Mouse (Mus musculus): Measurements from ENCODE around the gene Ptdss2. TPM values are rescaled to one million over a fixed set of nuclear protein-coding genes. Genes with fewer than 3 reads are reported as not detected.

Ptdss2 gene
- polyA plus RNA-seq, 1 experiment = 24.1 TPM

DNA sequence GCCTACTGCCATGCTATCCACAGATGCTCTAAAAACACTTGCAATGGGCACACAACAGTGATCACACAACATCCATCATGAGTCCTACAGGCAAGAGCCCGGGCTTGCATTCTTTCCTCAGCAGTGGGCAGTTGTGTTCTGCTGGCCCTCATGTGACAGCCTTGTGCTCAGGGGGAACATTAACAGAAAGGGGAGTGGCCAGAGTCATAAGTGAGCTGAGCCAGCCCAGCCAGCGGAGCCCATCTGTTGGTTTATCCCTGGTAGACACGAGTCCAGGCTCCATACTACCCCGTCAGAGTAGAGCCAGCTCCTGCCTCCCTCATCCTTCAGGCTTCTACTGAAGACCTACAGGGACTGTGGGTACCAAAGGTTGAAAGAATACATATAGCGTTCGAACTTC, 28.2 kb upstream of the Ptdss2 start:
- DNase-seq = no peak
- Histone ChIP-seq H3K4me3 (replicated peaks; ENCODE audit: extremely low read depth, low read depth, low read length) (no peak overlapping the region), H3K4me1 (ENCODE audit: control insufficient read depth, insufficient read depth, low read length) (peaks cover 7% of the 10 kb centered on the region)
- TF ChIP-seq POLR2A (IDR thresholded peaks at IDR 0.05; ENCODE audit: borderline replicate concordance, extremely low read depth, low read depth, low read length) = no peak
- TF ChIP-seq CTCF (IDR thresholded peaks at IDR 0.05; ENCODE audit: insufficient read depth, low read length) = no peak
- whole genome bisulfite sequencing = 86% methylated on average over 6 of the region's 6 CpGs

GRCm38 (mm10) chr7:141094487-141095205, 27.5 kb upstream of the Ptdss2 start:
- no peak for DNase-seq
- TF ChIP-seq CTCF (IDR thresholded peaks at IDR 0.05; ENCODE audit: insufficient read depth, low read length) (no peak), POLR2A (IDR thresholded peaks at IDR 0.05; ENCODE audit: borderline replicate concordance, extremely low read depth, low read depth, low read length) (no peak)

GRCm38 (mm10) chr7:141096021-141096420, 26.2 kb upstream of the Ptdss2 start:
- no peak for TF ChIP-seq POLR2A (IDR thresholded peaks at IDR 0.05; ENCODE audit: borderline replicate concordance, extremely low read depth, low read depth, low read length)
- WGBS = 56% methylated on average over 6 of the region's 6 CpGs
- no peak for DNase-seq
- H3K4me1 ChIP-seq (ENCODE audit: control insufficient read depth, insufficient read depth, low read length) = peaks cover 10% of the 10 kb centered on the region
- H3K4me3 ChIP-seq (replicated peaks; ENCODE audit: extremely low read depth, low read depth, low read length) = peak overlapping the region; percentile 65

More at GRCm38 (mm10) chr7:141094487-141095205, 27.5 kb upstream of the Ptdss2 start:
- Histone ChIP-seq H3K4me1 (ENCODE audit: control insufficient read depth, insufficient read depth, low read length) (peaks cover 10% of the 10 kb centered on the region), H3K4me3 (replicated peaks; ENCODE audit: extremely low read depth, low read depth, low read length) (no peak overlapping the region)
- 63% methylated on average over 15 of the region's 15 CpGs for WGBS

DNA sequence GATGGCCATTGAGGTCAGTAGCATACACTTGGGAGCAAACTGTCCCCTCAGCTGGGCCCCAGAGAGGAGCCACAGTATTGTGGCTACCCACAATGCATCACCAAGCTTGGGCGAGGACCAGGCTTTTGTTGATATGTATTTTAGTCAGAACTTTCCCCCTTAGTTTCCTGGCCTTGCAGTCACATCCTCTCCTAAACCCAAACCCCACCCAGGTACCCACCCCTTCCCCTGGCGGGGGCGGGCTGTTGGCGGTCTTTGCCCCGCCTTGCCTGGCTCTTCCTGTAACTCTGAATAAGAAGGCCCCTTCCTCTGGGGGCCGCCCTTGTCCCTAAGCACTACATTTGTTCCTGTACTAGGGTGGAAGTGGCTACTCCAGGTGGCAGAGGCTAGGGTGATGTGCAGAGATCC, 25.5 kb upstream of the Ptdss2 start:
- 23% methylated on average over 6 of the region's 6 CpGs for whole genome bisulfite sequencing
- TF ChIP-seq POLR2A (IDR thresholded peaks at IDR 0.05; ENCODE audit: borderline replicate concordance, extremely low read depth, low read depth, low read length) = peak; percentile 46; the same call in 1 of the 2 replicates
- 0 out of 2 replicates have a peak, but pooled peaks have one; percentile 12 for TF ChIP-seq CTCF (IDR thresholded peaks at IDR 0.05; ENCODE audit: insufficient read depth, low read length)
- peak; percentile 53 for DNase-seq
- Histone ChIP-seq H3K4me1 (ENCODE audit: control insufficient read depth, insufficient read depth, low read length) (peaks cover 10% of the 10 kb centered on the region), H3K4me3 (replicated peaks; ENCODE audit: extremely low read depth, low read depth, low read length) (peak overlapping the region; percentile 65)

DNA sequence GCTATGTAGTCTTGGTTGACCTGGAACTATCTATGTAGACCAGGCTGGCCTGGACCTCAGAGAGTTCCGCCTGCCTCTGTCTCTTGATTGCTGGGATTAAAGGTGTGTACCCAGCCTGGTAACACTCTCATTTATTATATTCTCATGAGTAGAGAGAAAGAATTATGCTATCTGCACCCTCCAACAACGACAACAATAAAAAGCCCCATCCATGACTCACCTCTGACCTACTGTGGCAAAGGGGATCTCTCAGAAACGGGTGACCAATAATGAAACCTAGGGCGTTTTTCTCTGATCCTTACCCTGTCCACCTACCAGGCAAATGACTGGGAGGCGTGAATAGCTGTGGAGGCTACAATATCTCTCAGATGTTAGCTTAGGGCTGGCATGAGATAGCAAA, 25.0 kb upstream of the Ptdss2 start:
- DNase-seq = no peak
- WGBS = 79% methylated on average over 5 of the region's 5 CpGs
- TF ChIP-seq POLR2A (IDR thresholded peaks at IDR 0.05; ENCODE audit: borderline replicate concordance, extremely low read depth, low read depth, low read length) = no peak
- no peak for TF ChIP-seq CTCF (IDR thresholded peaks at IDR 0.05; ENCODE audit: insufficient read depth, low read length)
- H3K4me3 ChIP-seq (replicated peaks; ENCODE audit: extremely low read depth, low read depth, low read length) = no peak overlapping the region
- H3K4me1 ChIP-seq (ENCODE audit: control insufficient read depth, insufficient read depth, low read length) = peaks cover 10% of the 10 kb centered on the region

- peak; percentile 66 for DNase-seq
- Histone ChIP-seq H3K4me1 (ENCODE audit: control insufficient read depth, insufficient read depth, low read length) (peaks cover 10% of the 10 kb centered on the region), H3K4me3 (replicated peaks; ENCODE audit: extremely low read depth, low read depth, low read length) (peak within 1 kb of the TSS; percentile 68)
- WGBS = 2% methylated on average over 56 of the region's 56 CpGs
- no peak for TF ChIP-seq CTCF (IDR thresholded peaks at IDR 0.05; ENCODE audit: insufficient read depth, low read length)
- TF ChIP-seq POLR2A (IDR thresholded peaks at IDR 0.05; ENCODE audit: borderline replicate concordance, extremely low read depth, low read depth, low read length) = peak; percentile 57; the same call in 1 of the 2 replicates
Observed at GRCm38 (mm10) chr7:141099911-141100691, 22.1 kb upstream of the Ptdss2 start, which contains the start of gene Sigirr. Gene Sigirr, minus strand, starts transcription at chr7:141100572.

- H3K4me3 ChIP-seq (replicated peaks; ENCODE audit: extremely low read depth, low read depth, low read length) = no peak overlapping the region
- WGBS = 55% methylated on average over 3 of the region's 3 CpGs
- TF ChIP-seq POLR2A (IDR thresholded peaks at IDR 0.05; ENCODE audit: borderline replicate concordance, extremely low read depth, low read depth, low read length) (no peak), CTCF (IDR thresholded peaks at IDR 0.05; ENCODE audit: insufficient read depth, low read length) (no peak)
- H3K4me1 ChIP-seq (ENCODE audit: control insufficient read depth, insufficient read depth, low read length) = peaks cover 3% of the 10 kb centered on the region; the same call in 1 of the 2 replicates
- DNase-seq = no peak
Observed at GRCm38 (mm10) chr7:141103161-141103560, 19.0 kb upstream of the Ptdss2 start.

DNA sequence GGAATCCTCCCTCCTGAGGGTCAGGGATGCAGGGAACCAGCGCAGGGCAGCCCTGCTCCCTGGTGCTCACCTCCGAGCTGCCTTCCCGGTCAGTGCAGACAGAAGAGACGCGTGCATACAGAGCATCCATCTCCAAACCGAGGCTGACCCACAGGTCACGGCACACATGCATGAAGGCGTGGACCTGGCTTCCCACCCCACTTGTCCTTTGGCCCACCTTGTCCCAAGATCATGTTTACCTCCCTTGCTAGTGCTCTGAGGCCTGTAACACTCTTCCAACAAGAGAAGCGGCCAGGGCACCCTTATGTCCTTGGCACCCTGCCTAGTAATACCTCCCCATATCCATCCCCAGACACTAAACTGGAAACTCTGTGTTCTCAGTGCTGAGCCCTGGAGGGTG, 6.3 kb upstream of the Ptdss2 start:
- Histone ChIP-seq H3K4me1 (ENCODE audit: control insufficient read depth, insufficient read depth, low read length) (no peaks in the 10 kb centered on the region), H3K4me3 (replicated peaks; ENCODE audit: extremely low read depth, low read depth, low read length) (no peak overlapping the region)
- DNase-seq = no peak
- WGBS = 91% methylated on average over 9 of the region's 9 CpGs
- TF ChIP-seq POLR2A (IDR thresholded peaks at IDR 0.05; ENCODE audit: borderline replicate concordance, extremely low read depth, low read depth, low read length) = no peak
- no peak for TF ChIP-seq CTCF (IDR thresholded peaks at IDR 0.05; ENCODE audit: insufficient read depth, low read length)

DNA sequence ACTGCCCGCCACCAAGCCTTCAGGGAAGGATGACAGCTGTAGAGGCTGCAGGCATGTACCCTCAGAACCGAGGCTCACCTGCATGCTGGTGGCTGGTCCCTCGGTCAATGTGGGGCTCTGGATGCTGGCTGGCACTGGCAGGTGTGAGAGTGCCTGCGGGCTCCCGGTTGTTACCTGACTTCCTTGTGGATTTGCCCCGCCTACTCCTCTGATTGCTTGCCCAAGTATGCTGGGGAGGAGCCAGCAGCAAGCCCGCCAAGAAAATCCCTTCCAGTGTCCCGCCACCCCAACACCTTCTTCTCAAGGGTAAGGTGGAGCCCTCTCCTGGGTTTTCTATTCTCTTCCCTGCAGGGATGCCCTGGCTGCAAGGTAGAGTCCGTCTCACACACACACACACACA, 4.5 kb upstream of the Ptdss2 start, which contains the start of gene Ano9:
Ano9 (minus strand) TSS at position 171 of the 400 bp plus-strand sequence.
- Histone ChIP-seq H3K4me3 (replicated peaks; ENCODE audit: extremely low read depth, low read depth, low read length) (peak within 1 kb of the TSS; percentile 23), H3K4me1 (ENCODE audit: control insufficient read depth, insufficient read depth, low read length) (no peaks in the 10 kb centered on the region)
- DNase-seq = peak; percentile 46
- TF ChIP-seq POLR2A (IDR thresholded peaks at IDR 0.05; ENCODE audit: borderline replicate concordance, extremely low read depth, low read depth, low read length) (no peak), CTCF (IDR thresholded peaks at IDR 0.05; ENCODE audit: insufficient read depth, low read length) (no peak)
- WGBS = 30% methylated on average over 9 of the region's 9 CpGs

Data from lung, adult 2 months (tissue).